Mouse (Mus musculus) C2C12 (cell line): ENCODE measurements around the gene Scaf1.

Experiments used
- CEBPB ChIP-seq: IDR thresholded peaks from one replicate; pipeline ENCODE4 v1.6.1; 2011; ENCODE audit warnings: low read depth, mild to moderate bottlenecking, control low read depth, moderate library complexity
- CTCF ChIP-seq: IDR thresholded peaks from one replicate; pipeline ENCODE4 v1.5.1; 2011; ENCODE audit not compliant: control insufficient read depth, insufficient read depth, insufficient read length
- FOSL1 ChIP-seq: IDR thresholded peaks from one replicate; pipeline ENCODE4 v1.8.0; 2011; ENCODE audit warnings: mild to moderate bottlenecking, low read length; ENCODE audit not compliant: poor library complexity, insufficient read depth, severe bottlenecking
- MYOG ChIP-seq: IDR thresholded peaks from one replicate; pipeline ENCODE4 v1.6.1; 2011; ENCODE audit not compliant: control insufficient read depth, insufficient read length; ENCODE audit errors: extremely low read depth
- USF1 ChIP-seq: IDR thresholded peaks from one replicate; pipeline ENCODE4 v1.6.1; 2011; ENCODE audit warnings: low read depth, mild to moderate bottlenecking, control low read depth, moderate library complexity

- TF ChIP-seq MYOG (no peak), CTCF (peak; percentile 38), USF1 (peak; percentile 0), FOSL1 (no peak), CEBPB (no peak)
Measured at GRCm38 (mm10) chr7:44985595-44986191, 30.5 kb downstream of the Scaf1 start.
